Mouse (Mus musculus) cerebellum, adult 11 months (tissue): ENCODE results near the gene Olfr578.

Source experiments
- DNase-seq: peaks from one replicate; pipeline ENCODE4 v3.0.0; 2022

The Olfr578 gene

GRCm38 (mm10) chr7:102989224-102989623 lies at the start of gene Olfr578:
TSS of gene Olfr578 (minus strand) at chr7:102989324.
- DNase-seq, result no peak

GRCm38 (mm10) chr7:103037724-103038123 lies 48.6 kb upstream of the Olfr578 start, which contains the start of gene Olfr582:
TSS of gene Olfr582 (plus strand) at chr7:103038024.
- no peak for DNase-seq

- DNase-seq, result no peak
Measured at GRCm38 (mm10) chr7:102975843-102976242, 13.3 kb downstream of the Olfr578 start, which contains the start of gene Olfr577. TSS of gene Olfr577 (minus strand) at chr7:102975943.

- DNase-seq, result no peak
Measured at GRCm38 (mm10) chr7:102974399-102974798, 14.7 kb downstream of the Olfr578 start.

GRCm38 (mm10) chr7:102962360-102962759 lies 26.8 kb downstream of the Olfr578 start, which contains the start of gene Olfr576:
TSS of gene Olfr576 (plus strand) at chr7:102962660.
- DNase-seq, result no peak

GRCm38 (mm10) chr7:102958593-102958992 lies 30.5 kb downstream of the Olfr578 start, which contains the start of gene Olfr575:
TSS of gene Olfr575 (minus strand) at chr7:102958775.
- no peak for DNase-seq

GRCm38 (mm10) chr7:102958137-102958536 lies 31.0 kb downstream of the Olfr578 start:
- DNase-seq, result no peak

- no peak for DNase-seq
Measured at GRCm38 (mm10) chr7:102950732-102951131, 38.4 kb downstream of the Olfr578 start.

GRCm38 (mm10) chr7:102948167-102948566 lies 41.0 kb downstream of the Olfr578 start, which contains the start of gene Olfr574:
TSS of gene Olfr574 (plus strand) at chr7:102948467.
- no peak for DNase-seq

GRCm38 (mm10) chr7:102943417-102943816 lies 45.7 kb downstream of the Olfr578 start:
- no peak for DNase-seq

GRCm38 (mm10) chr7:102942475-102942874 lies 46.6 kb downstream of the Olfr578 start, which contains the start of gene Olfr573-ps1:
TSS of gene Olfr573-ps1 (minus strand) at chr7:102942575.
- no peak for DNase-seq
